Mouse (Mus musculus) heart, embryonic 16.5 days (tissue): Measurements from ENCODE around the gene Gm49361. TPM values are rescaled to one million over a fixed set of nuclear protein-coding genes. Genes with fewer than 3 reads are reported as not detected.

Source experiments
- ATAC-seq: fragments of 200-750 bp; cut with Nextera tagmentation; replicated peaks from 2 replicates; pipeline ENCODE4 v1.8.0; 2017; ENCODE audit warnings: moderate number of reproducible peaks; ENCODE audit not compliant: insufficient read depth, low FRiP score; ENCODE audit errors: extremely low read depth
- H3K27ac ChIP-seq: fragments of 300-500 bp; sonication (generic); 2 replicates; pipeline ENCODE4 v1.5.1; 2014; ENCODE audit warnings: mild to moderate bottlenecking, low read length, control low read depth, moderate library complexity
- H3K27me3 ChIP-seq: fragments of 300-500 bp; sonication (generic); 2 replicates; pipeline ENCODE4 v1.6.1; 2014; ENCODE audit warnings: low read length, mixed read lengths; ENCODE audit not compliant: control insufficient read depth, insufficient read depth
- H3K36me3 ChIP-seq: fragments of 300-500 bp; sonication (generic); 2 replicates; pipeline ENCODE4 v1.6.1; 2014; ENCODE audit not compliant: control insufficient read depth, insufficient read depth
- H3K4me1 ChIP-seq: fragments of 300-500 bp; sonication (generic); 2 replicates; pipeline ENCODE4 v1.6.1; 2014; ENCODE audit warnings: low read length, mixed read lengths; ENCODE audit not compliant: control insufficient read depth, insufficient read depth
- H3K4me2 ChIP-seq: fragments of 300-500 bp; sonication (generic); 2 replicates; pipeline ENCODE4 v1.6.1; 2014; ENCODE audit warnings: low read depth, mild to moderate bottlenecking, control low read depth, low read length
- H3K4me3 ChIP-seq: fragments of 300-500 bp; sonication (generic); 2 replicates; pipeline ENCODE4 v1.5.1; 2014; ENCODE audit warnings: mild to moderate bottlenecking, control low read depth, low read length
- H3K9ac ChIP-seq: fragments of 300-500 bp; sonication (generic); 2 replicates; pipeline ENCODE4 v1.6.1; 2014; ENCODE audit warnings: low read length, control low read depth
- H3K9me3 ChIP-seq: fragments of 300-500 bp; sonication (generic); replicated peaks from 2 replicates; pipeline ENCODE4 v1.6.1; 2016; ENCODE audit warnings: low read length; ENCODE audit not compliant: control insufficient read depth
- WGBS: fragments of 180-500 bp; shearing (Covaris S2); extraction: QIAGEN DNeasy Blood & Tissue Kit; methylation state at CpG from one replicate; pipeline ENCODE4 v1.1.7; 2014; 5-methylcytosine and 5-hydroxymethylcytosine counted together
- polyA plus RNA-seq: library from polyadenylated mRNA; unstranded; fragments of >200 nt; fragmentation: Nextera tagmentation; extraction: Ambion mirVana; gene quantifications from 2 replicates; pipeline ENCODE4 v1.2.1, GENCODE M21; 2015

The Gm49361 gene
- polyA plus RNA-seq, 1 experiment from 2014 or later = not detected

GRCm38 (mm10) chr14:57701915-57702477 is 43.9 kb downstream of the Gm49361 start:
- Histone ChIP-seq H3K4me1 (0 out of 2 replicates have a peak, but pooled peaks cover 4% of the 10 kb centered on the region), H3K4me3 (no peak overlapping the region), H3K9me3 (no peaks in the 10 kb centered on the region), H3K36me3 (peaks cover 26% of the 10 kb centered on the region), H3K27me3 (no peaks in the 10 kb centered on the region), H3K27ac (no peak overlapping the region), H3K4me2 (no peak overlapping the region), H3K9ac (no peak overlapping the region)
- ATAC-seq = no peak
- 69% methylated on average over 12 of the region's 12 CpGs for WGBS

- H3K4me1 ChIP-seq = no peaks in the 10 kb centered on the region
- H3K36me3 ChIP-seq = peaks cover 44% of the 10 kb centered on the region
- H3K9me3 ChIP-seq = no peaks in the 10 kb centered on the region
Measured at GRCm38 (mm10) chr14:57699461-57699970, 46.4 kb downstream of the Gm49361 start.

GRCm38 (mm10) chr14:57699016-57699415 is 46.9 kb downstream of the Gm49361 start:
- Histone ChIP-seq H3K9me3 (no peaks in the 10 kb centered on the region), H3K27ac (no peak overlapping the region), H3K9ac (no peak overlapping the region), H3K4me1 (no peaks in the 10 kb centered on the region), H3K36me3 (peaks cover 49% of the 10 kb centered on the region), H3K4me3 (no peak overlapping the region), H3K27me3 (no peaks in the 10 kb centered on the region), H3K4me2 (no peak overlapping the region)
- 81% methylated on average over 10 of the region's 10 CpGs for WGBS
- ATAC-seq = no peak

More at GRCm38 (mm10) chr14:57699461-57699970, 46.4 kb downstream of the Gm49361 start:
- H3K27me3 ChIP-seq = no peaks in the 10 kb centered on the region
- WGBS = 94% methylated on average over 33 of the region's 33 CpGs
- no peak overlapping the region for H3K9ac ChIP-seq
- H3K4me3 ChIP-seq = no peak overlapping the region
- ATAC-seq = no peak
- H3K4me2 ChIP-seq = no peak overlapping the region
- no peak overlapping the region for H3K27ac ChIP-seq

- no peak overlapping the region for H3K27ac ChIP-seq
- no peaks in the 10 kb centered on the region for H3K9me3 ChIP-seq
- no peaks in the 10 kb centered on the region for H3K27me3 ChIP-seq
- H3K9ac ChIP-seq = no peak overlapping the region
- H3K4me3 ChIP-seq = no peak overlapping the region
- no peak for ATAC-seq
- H3K4me1 ChIP-seq = no peaks in the 10 kb centered on the region
- H3K4me2 ChIP-seq = no peak overlapping the region
- 94% methylated on average over 15 of the region's 15 CpGs for WGBS
- H3K36me3 ChIP-seq = peaks cover 65% of the 10 kb centered on the region
Measured at GRCm38 (mm10) chr14:57696066-57696465, 49.8 kb downstream of the Gm49361 start.

GRCm38 (mm10) chr14:57695550-57695949 is 50.4 kb downstream of the Gm49361 start:
- H3K36me3 ChIP-seq = peaks cover 66% of the 10 kb centered on the region

GRCm38 (mm10) chr14:57694246-57694645 is 51.7 kb downstream of the Gm49361 start:
- Histone ChIP-seq H3K4me3 (no peak overlapping the region), H3K27me3 (no peaks in the 10 kb centered on the region), H3K4me1 (no peaks in the 10 kb centered on the region), H3K36me3 (peaks cover 62% of the 10 kb centered on the region), H3K27ac (no peak overlapping the region), H3K9ac (no peak overlapping the region), H3K9me3 (no peaks in the 10 kb centered on the region), H3K4me2 (no peak overlapping the region)
- ATAC-seq = no peak
- 80% methylated on average over 16 of the region's 16 CpGs for WGBS

More at GRCm38 (mm10) chr14:57695550-57695949, 50.4 kb downstream of the Gm49361 start:
- no peak overlapping the region for H3K4me2 ChIP-seq
- H3K27ac ChIP-seq = no peak overlapping the region
- no peaks in the 10 kb centered on the region for H3K27me3 ChIP-seq
- no peak for ATAC-seq
- no peaks in the 10 kb centered on the region for H3K9me3 ChIP-seq
- H3K9ac ChIP-seq = no peak overlapping the region
- H3K4me1 ChIP-seq = no peaks in the 10 kb centered on the region
- 84% methylated on average over 8 of the region's 8 CpGs for WGBS
- no peak overlapping the region for H3K4me3 ChIP-seq

GRCm38 (mm10) chr14:57692517-57693130 is 53.3 kb downstream of the Gm49361 start:
- H3K4me1 ChIP-seq = no peaks in the 10 kb centered on the region
- H3K27me3 ChIP-seq = no peaks in the 10 kb centered on the region
- no peaks in the 10 kb centered on the region for H3K9me3 ChIP-seq
- ATAC-seq = no peak
- no peak overlapping the region for H3K4me2 ChIP-seq
- H3K36me3 ChIP-seq = peaks cover 57% of the 10 kb centered on the region
- 79% methylated on average over 17 of the region's 17 CpGs for WGBS
- no peak overlapping the region for H3K27ac ChIP-seq
- no peak overlapping the region for H3K4me3 ChIP-seq
- H3K9ac ChIP-seq = no peak overlapping the region

- Histone ChIP-seq H3K4me2 (no peak overlapping the region), H3K9ac (no peak overlapping the region), H3K27me3 (no peaks in the 10 kb centered on the region), H3K4me3 (no peak overlapping the region), H3K9me3 (no peaks in the 10 kb centered on the region), H3K4me1 (no peaks in the 10 kb centered on the region), H3K36me3 (peaks cover 46% of the 10 kb centered on the region), H3K27ac (no peak overlapping the region)
- ATAC-seq = no peak
- WGBS = 90% methylated on average over 24 of the region's 24 CpGs
Measured at GRCm38 (mm10) chr14:57691316-57691715, 54.6 kb downstream of the Gm49361 start.

- peaks cover 41% of the 10 kb centered on the region for H3K36me3 ChIP-seq
- H3K4me3 ChIP-seq = no peak overlapping the region
- H3K4me2 ChIP-seq = no peak overlapping the region
- H3K27me3 ChIP-seq = no peaks in the 10 kb centered on the region
- no peak overlapping the region for H3K9ac ChIP-seq
- H3K9me3 ChIP-seq = no peaks in the 10 kb centered on the region
- H3K27ac ChIP-seq = no peak overlapping the region
- ATAC-seq = peak; percentile 37; the same call in 1 of the 2 replicates
- WGBS = 84% methylated on average over 8 of the region's 8 CpGs
- H3K4me1 ChIP-seq = no peaks in the 10 kb centered on the region
Measured at GRCm38 (mm10) chr14:57690681-57691080, 55.2 kb downstream of the Gm49361 start.
